Mouse (Mus musculus): ENCODE results near the gene Lpin1. TPM values are rescaled to one million over a fixed set of nuclear protein-coding genes. Genes with fewer than 3 reads are reported as not detected.

The Lpin1 gene
- polyA plus RNA-seq, 1 experiment: 0.89 TPM

- TF ChIP-seq MYOG (IDR thresholded peaks at IDR 0.05; ENCODE audit: control insufficient read depth, extremely low read depth, insufficient read length): no peak
- no peak for TF ChIP-seq MAX (IDR thresholded peaks at IDR 0.05)
- no peak for TF ChIP-seq CEBPB (IDR thresholded peaks at IDR 0.05; ENCODE audit: low read depth)
- TF ChIP-seq USF1 (IDR thresholded peaks at IDR 0.05; ENCODE audit: low read depth): no peak
- TF ChIP-seq CTCF (IDR thresholded peaks at IDR 0.05; ENCODE audit: control insufficient read depth, insufficient read depth, insufficient read length): no peak
- no peak for TF ChIP-seq FOSL1 (IDR thresholded peaks at IDR 0.05; ENCODE audit: insufficient read depth, low read length, poor library complexity, severe bottlenecking)
- TF ChIP-seq MYOD1 (IDR thresholded peaks at IDR 0.05; ENCODE audit: control insufficient read depth, insufficient read length, low read depth): no peak
- Histone ChIP-seq H3K4me3 (ENCODE audit: insufficient read depth, poor library complexity, severe bottlenecking) (no peak overlapping the region), H3K79me3 (ENCODE audit: low read depth) (no peaks in the 10 kb centered on the region), H3ac (ENCODE audit: control insufficient read depth, insufficient read length, low read depth) (no peak overlapping the region), H3K79me2 (ENCODE audit: control insufficient read depth, insufficient read depth) (no peaks in the 10 kb centered on the region), H3K36me3 (ENCODE audit: control insufficient read depth, insufficient read depth) (no peaks in the 10 kb centered on the region), H3K27me3 (ENCODE audit: control insufficient read depth, insufficient read depth, insufficient read length) (no peaks in the 10 kb centered on the region)
Observed at GRCm38 (mm10) chr12:16557271-16557670, 53.5 kb downstream of the Lpin1 start.

- TF ChIP-seq CEBPB (IDR thresholded peaks at IDR 0.05; ENCODE audit: low read depth): no peak
- no peak for TF ChIP-seq CTCF (IDR thresholded peaks at IDR 0.05; ENCODE audit: control insufficient read depth, insufficient read depth, insufficient read length)
- no peak for TF ChIP-seq FOSL1 (IDR thresholded peaks at IDR 0.05; ENCODE audit: insufficient read depth, low read length, poor library complexity, severe bottlenecking)
- no peak for TF ChIP-seq USF1 (IDR thresholded peaks at IDR 0.05; ENCODE audit: low read depth)
- no peak for TF ChIP-seq MAX (IDR thresholded peaks at IDR 0.05)
- TF ChIP-seq MYOD1 (IDR thresholded peaks at IDR 0.05; ENCODE audit: control insufficient read depth, insufficient read length, low read depth): no peak
- TF ChIP-seq MYOG (IDR thresholded peaks at IDR 0.05; ENCODE audit: control insufficient read depth, extremely low read depth, insufficient read length): no peak
- no peaks in the 10 kb centered on the region for H3K36me3 ChIP-seq (ENCODE audit: control insufficient read depth, insufficient read depth)
- H3K4me3 ChIP-seq (ENCODE audit: insufficient read depth, poor library complexity, severe bottlenecking): no peak overlapping the region
- H3K79me3 ChIP-seq (ENCODE audit: low read depth): no peaks in the 10 kb centered on the region
- no peak overlapping the region for H3ac ChIP-seq (ENCODE audit: control insufficient read depth, insufficient read length, low read depth)
- no peaks in the 10 kb centered on the region for H3K27me3 ChIP-seq (ENCODE audit: control insufficient read depth, insufficient read depth, insufficient read length)
- no peaks in the 10 kb centered on the region for H3K79me2 ChIP-seq (ENCODE audit: control insufficient read depth, insufficient read depth)
Observed at GRCm38 (mm10) chr12:16554171-16554570, 56.6 kb downstream of the Lpin1 start.

GRCm38 (mm10) chr12:16552108-16552771, 58.5 kb downstream of the Lpin1 start:
- no peaks in the 10 kb centered on the region for H3K27me3 ChIP-seq (ENCODE audit: control insufficient read depth, insufficient read depth, insufficient read length)
- TF ChIP-seq CTCF (IDR thresholded peaks at IDR 0.05; ENCODE audit: control insufficient read depth, insufficient read depth, insufficient read length) (no peak), USF1 (IDR thresholded peaks at IDR 0.05; ENCODE audit: low read depth) (no peak)
- no peak overlapping the region for H3K4me3 ChIP-seq (ENCODE audit: insufficient read depth, poor library complexity, severe bottlenecking)
- no peak overlapping the region for H3ac ChIP-seq (ENCODE audit: control insufficient read depth, insufficient read length, low read depth)
- no peaks in the 10 kb centered on the region for H3K79me3 ChIP-seq (ENCODE audit: low read depth)
- H3K79me2 ChIP-seq (ENCODE audit: control insufficient read depth, insufficient read depth): no peaks in the 10 kb centered on the region
- no peaks in the 10 kb centered on the region for H3K36me3 ChIP-seq (ENCODE audit: control insufficient read depth, insufficient read depth)

- Histone ChIP-seq H3K27me3 (ENCODE audit: control insufficient read depth, insufficient read depth, insufficient read length) (no peaks in the 10 kb centered on the region), H3K4me3 (ENCODE audit: insufficient read depth, poor library complexity, severe bottlenecking) (no peak overlapping the region), H3K79me3 (ENCODE audit: low read depth) (no peaks in the 10 kb centered on the region), H3K36me3 (ENCODE audit: control insufficient read depth, insufficient read depth) (no peaks in the 10 kb centered on the region), H3ac (ENCODE audit: control insufficient read depth, insufficient read length, low read depth) (no peak overlapping the region), H3K79me2 (ENCODE audit: control insufficient read depth, insufficient read depth) (no peaks in the 10 kb centered on the region)
- TF ChIP-seq CTCF (IDR thresholded peaks at IDR 0.05; ENCODE audit: control insufficient read depth, insufficient read depth, insufficient read length) (no peak), FOSL1 (IDR thresholded peaks at IDR 0.05; ENCODE audit: insufficient read depth, low read length, poor library complexity, severe bottlenecking) (no peak), CEBPB (IDR thresholded peaks at IDR 0.05; ENCODE audit: low read depth) (no peak), USF1 (IDR thresholded peaks at IDR 0.05; ENCODE audit: low read depth) (no peak), MYOG (IDR thresholded peaks at IDR 0.05; ENCODE audit: control insufficient read depth, extremely low read depth, insufficient read length) (no peak), MYOD1 (IDR thresholded peaks at IDR 0.05; ENCODE audit: control insufficient read depth, insufficient read length, low read depth) (no peak), MAX (IDR thresholded peaks at IDR 0.05) (no peak)
Observed at GRCm38 (mm10) chr12:16550983-16551454, 59.7 kb downstream of the Lpin1 start.

GRCm38 (mm10) chr12:16548824-16549375, 61.9 kb downstream of the Lpin1 start:
- H3K36me3 ChIP-seq (ENCODE audit: control insufficient read depth, insufficient read depth): no peaks in the 10 kb centered on the region
- H3K79me2 ChIP-seq (ENCODE audit: control insufficient read depth, insufficient read depth): no peaks in the 10 kb centered on the region
- H3K79me3 ChIP-seq (ENCODE audit: low read depth): no peaks in the 10 kb centered on the region
- no peak overlapping the region for H3K4me3 ChIP-seq (ENCODE audit: insufficient read depth, poor library complexity, severe bottlenecking)
- no peak overlapping the region for H3ac ChIP-seq (ENCODE audit: control insufficient read depth, insufficient read length, low read depth)
- TF ChIP-seq CEBPB (IDR thresholded peaks at IDR 0.05; ENCODE audit: low read depth) (no peak), FOSL1 (IDR thresholded peaks at IDR 0.05; ENCODE audit: insufficient read depth, low read length, poor library complexity, severe bottlenecking) (no peak), MAX (IDR thresholded peaks at IDR 0.05) (no peak), MYOG (IDR thresholded peaks at IDR 0.05; ENCODE audit: control insufficient read depth, extremely low read depth, insufficient read length) (no peak), CTCF (IDR thresholded peaks at IDR 0.05; ENCODE audit: control insufficient read depth, insufficient read depth, insufficient read length) (no peak), USF1 (IDR thresholded peaks at IDR 0.05; ENCODE audit: low read depth) (no peak)
- no peaks in the 10 kb centered on the region for H3K27me3 ChIP-seq (ENCODE audit: control insufficient read depth, insufficient read depth, insufficient read length)

Data from C2C12 (cell line).